Mouse (Mus musculus) brain, embryonic 14.5 days (tissue): ENCODE results near the gene Cacng5. TPM values are rescaled to one million over a fixed set of nuclear protein-coding genes. Genes with fewer than 3 reads are reported as not detected.
A peak's percentile ranks its signal among the peaks of the same experiment; 100 is the strongest.

Experiments
- DNase-seq: peaks from one replicate; pipeline ENCODE4 v3.0.0-alpha.2; 2011; ENCODE audit warnings: low read depth
- CTCF ChIP-seq: fragments of 200-500 bp; IDR thresholded peaks from 2 replicates; pipeline ENCODE4 v1.5.1; 2012; ENCODE audit warnings: inconsistent platforms, mild to moderate bottlenecking, moderate library complexity, borderline replicate concordance; ENCODE audit not compliant: insufficient read depth, insufficient read length; ENCODE audit errors: extremely low read depth
- POLR2A ChIP-seq: fragments of 200-500 bp; IDR thresholded peaks from 2 replicates; pipeline ENCODE4 v1.6.1; 2012; ENCODE audit warnings: mild to moderate bottlenecking, inconsistent platforms, borderline replicate concordance; ENCODE audit not compliant: poor library complexity, insufficient read depth, insufficient read length, severe bottlenecking; ENCODE audit errors: extremely low read depth
- polyA plus RNA-seq: library from polyadenylated mRNA; depleted of rRNA; stranded (reverse); fragments of >200 nt; gene quantifications from 2 replicates; pipeline ENCODE4 v1.2.3, GENCODE M21; 2012

Cacng5 gene
- polyA plus RNA-seq, 1 experiment: 5.4 TPM

- peak; percentile 47 for DNase-seq
- TF ChIP-seq POLR2A: no peak
- no peak for TF ChIP-seq CTCF
Measured at GRCm38 (mm10) chr11:107875861-107876494, 38.9 kb downstream of the Cacng5 start.

- DNase-seq: no peak
- TF ChIP-seq CTCF (peak; percentile 24; the same call in 1 of the 2 replicates), POLR2A (no peak)
Measured at GRCm38 (mm10) chr11:107872743-107873142, 42.1 kb downstream of the Cacng5 start.

- DNase-seq: peak; percentile 76
- no peak for TF ChIP-seq CTCF
- no peak for TF ChIP-seq POLR2A
Measured at GRCm38 (mm10) chr11:107867509-107867908, 47.3 kb downstream of the Cacng5 start.

GRCm38 (mm10) chr11:107865128-107865527 lies 49.7 kb downstream of the Cacng5 start:
- peak; percentile 67 for DNase-seq
- peak; percentile 73; the same call in 1 of the 2 replicates for TF ChIP-seq CTCF
- no peak for TF ChIP-seq POLR2A

GRCm38 (mm10) chr11:107864024-107864423 lies 50.8 kb downstream of the Cacng5 start:
- TF ChIP-seq POLR2A (no peak), CTCF (peak; percentile 88; the same call in 1 of the 2 replicates)
- peak; percentile 87 for DNase-seq

- TF ChIP-seq POLR2A (no peak), CTCF (no peak)
- peak; percentile 36 for DNase-seq
Measured at GRCm38 (mm10) chr11:107861738-107862137, 53.1 kb downstream of the Cacng5 start.

- DNase-seq: no peak
Measured at GRCm38 (mm10) chr11:107859871-107860270, 55.0 kb downstream of the Cacng5 start.

GRCm38 (mm10) chr11:107859288-107859687 lies 55.6 kb downstream of the Cacng5 start:
- TF ChIP-seq POLR2A (no peak), CTCF (peak; percentile 83; the same call in 1 of the 2 replicates)
- peak; percentile 90 for DNase-seq

More at GRCm38 (mm10) chr11:107859871-107860270, 55.0 kb downstream of the Cacng5 start:
- TF ChIP-seq POLR2A: no peak
- TF ChIP-seq CTCF: no peak

- TF ChIP-seq POLR2A (no peak), CTCF (peak; percentile 71; the same call in 1 of the 2 replicates)
- DNase-seq: peak; percentile 78
Measured at GRCm38 (mm10) chr11:107853088-107853487, 61.8 kb downstream of the Cacng5 start.

- peak; percentile 80 for DNase-seq
- TF ChIP-seq POLR2A (no peak), CTCF (no peak)
Measured at GRCm38 (mm10) chr11:107849621-107850020, 65.2 kb downstream of the Cacng5 start.

- no peak for TF ChIP-seq CTCF
- no peak for TF ChIP-seq POLR2A
- DNase-seq: no peak
Measured at GRCm38 (mm10) chr11:107844175-107844574, 70.7 kb downstream of the Cacng5 start.
